Mouse (Mus musculus) brain, embryonic 14.5 days (tissue): ENCODE measurements around the gene Mgl2. TPM values are rescaled to one million over a fixed set of nuclear protein-coding genes. Genes with fewer than 3 reads are reported as not detected.
"Not testable (repeated sequence)": the region's sequence is repeated elsewhere in the genome, so short reads cannot be mapped to it uniquely, and the experiment has no call there.

ENCODE experiments used
- DNase-seq: peaks from one replicate; pipeline ENCODE4 v3.0.0-alpha.2; 2011; ENCODE audit warnings: low read depth
- CTCF ChIP-seq: fragments of 200-500 bp; IDR thresholded peaks from 2 replicates; pipeline ENCODE4 v1.5.1; 2012; ENCODE audit warnings: inconsistent platforms, mild to moderate bottlenecking, moderate library complexity, borderline replicate concordance; ENCODE audit not compliant: insufficient read depth, insufficient read length; ENCODE audit errors: extremely low read depth
- POLR2A ChIP-seq: fragments of 200-500 bp; IDR thresholded peaks from 2 replicates; pipeline ENCODE4 v1.6.1; 2012; ENCODE audit warnings: mild to moderate bottlenecking, inconsistent platforms, borderline replicate concordance; ENCODE audit not compliant: poor library complexity, insufficient read depth, insufficient read length, severe bottlenecking; ENCODE audit errors: extremely low read depth
- polyA plus RNA-seq: library from polyadenylated mRNA; depleted of rRNA; stranded (reverse); fragments of >200 nt; gene quantifications from 2 replicates; pipeline ENCODE4 v1.2.3, GENCODE M21; 2012

Mgl2 gene
- polyA plus RNA-seq, 1 experiment: 0.33 TPM

DNA sequence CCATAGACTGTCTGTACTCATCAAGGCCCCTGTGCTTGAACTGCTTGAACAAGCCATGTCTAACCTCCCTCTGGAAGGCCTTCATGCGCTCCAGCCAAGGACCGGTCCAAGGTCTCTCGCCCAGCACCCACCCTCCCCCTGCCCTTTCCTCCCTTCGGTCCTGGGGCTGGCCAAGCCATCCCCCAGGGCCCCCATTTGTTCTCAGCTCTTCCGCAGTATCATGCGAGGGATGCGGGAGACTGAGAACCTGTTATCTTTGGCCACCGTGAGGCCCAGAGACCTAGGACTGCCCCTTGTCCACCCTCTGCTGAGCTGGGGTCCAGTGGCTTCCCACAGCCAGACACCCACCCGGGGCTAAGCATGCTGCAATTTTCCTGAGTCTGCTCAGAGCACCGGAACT is 9.0 kb downstream of the Mgl2 start:
- DNase-seq: no peak
- TF ChIP-seq POLR2A (no peak), CTCF (no peak)

DNA sequence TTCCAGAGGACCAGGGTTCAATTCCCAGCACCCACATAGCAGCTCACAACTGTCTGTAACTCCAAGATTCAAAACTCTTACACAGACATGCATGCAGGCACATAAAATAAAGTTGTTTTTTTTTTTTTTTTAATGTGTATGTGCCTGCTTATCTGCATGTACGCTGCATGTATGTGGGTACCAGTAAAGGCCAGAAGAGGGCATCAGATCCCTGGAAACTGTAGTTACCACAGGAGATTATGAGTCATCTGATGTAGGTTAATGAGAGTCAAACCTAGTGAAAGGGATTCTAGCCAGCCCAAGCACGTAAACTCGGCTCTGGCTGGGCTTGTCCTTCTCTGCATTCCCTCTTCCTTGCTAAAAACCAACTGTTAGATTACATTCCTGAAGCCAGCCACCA is 20.9 kb downstream of the Mgl2 start:
- TF ChIP-seq POLR2A (no peak), CTCF (no peak)
- peak; percentile 2 for DNase-seq

DNA sequence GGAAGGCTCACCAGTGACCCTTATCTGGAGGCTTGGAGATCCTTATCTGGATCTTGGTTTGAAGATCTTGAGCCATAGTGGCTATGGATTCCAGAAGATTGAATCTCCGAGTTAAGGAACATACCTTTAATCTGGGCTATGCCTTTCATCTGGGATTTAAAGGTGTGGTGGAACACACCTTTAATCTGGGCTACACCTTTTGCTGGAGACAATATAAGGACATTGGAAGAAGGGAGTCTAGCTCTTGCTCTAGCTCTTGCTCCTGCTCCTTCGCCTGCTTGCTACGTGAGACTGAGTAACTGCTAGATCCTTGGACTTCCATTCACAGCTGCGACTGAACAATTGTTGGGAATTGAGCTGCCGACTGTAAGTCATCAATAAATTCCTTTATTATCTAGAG is 25.8 kb downstream of the Mgl2 start, which contains the start of gene Clec10a:
Gene Clec10a, plus strand, starts transcription at position 301 of the 400 bp plus-strand sequence.
- DNase-seq: not testable (repeated sequence)

DNA sequence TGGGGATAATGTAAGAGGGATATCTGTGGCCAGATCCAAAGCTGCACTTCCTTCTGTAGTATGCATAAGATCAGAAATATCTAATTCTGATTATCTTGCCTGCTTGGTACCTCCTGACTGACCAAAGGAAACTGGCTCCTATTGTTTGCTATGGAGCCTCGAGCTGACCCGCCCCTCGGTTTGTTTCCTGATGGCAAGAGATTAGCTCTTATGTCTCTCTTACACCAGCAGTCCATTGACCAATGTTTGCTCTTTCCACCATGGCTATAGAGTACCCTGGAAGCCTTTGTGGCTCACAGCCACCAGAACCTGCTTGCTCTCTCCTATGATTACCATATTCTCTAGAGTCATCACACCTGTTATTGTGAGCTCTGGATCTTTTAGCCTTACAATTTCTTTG is 32.2 kb downstream of the Mgl2 start:
- TF ChIP-seq POLR2A (no peak), CTCF (no peak)
- no peak for DNase-seq

DNA sequence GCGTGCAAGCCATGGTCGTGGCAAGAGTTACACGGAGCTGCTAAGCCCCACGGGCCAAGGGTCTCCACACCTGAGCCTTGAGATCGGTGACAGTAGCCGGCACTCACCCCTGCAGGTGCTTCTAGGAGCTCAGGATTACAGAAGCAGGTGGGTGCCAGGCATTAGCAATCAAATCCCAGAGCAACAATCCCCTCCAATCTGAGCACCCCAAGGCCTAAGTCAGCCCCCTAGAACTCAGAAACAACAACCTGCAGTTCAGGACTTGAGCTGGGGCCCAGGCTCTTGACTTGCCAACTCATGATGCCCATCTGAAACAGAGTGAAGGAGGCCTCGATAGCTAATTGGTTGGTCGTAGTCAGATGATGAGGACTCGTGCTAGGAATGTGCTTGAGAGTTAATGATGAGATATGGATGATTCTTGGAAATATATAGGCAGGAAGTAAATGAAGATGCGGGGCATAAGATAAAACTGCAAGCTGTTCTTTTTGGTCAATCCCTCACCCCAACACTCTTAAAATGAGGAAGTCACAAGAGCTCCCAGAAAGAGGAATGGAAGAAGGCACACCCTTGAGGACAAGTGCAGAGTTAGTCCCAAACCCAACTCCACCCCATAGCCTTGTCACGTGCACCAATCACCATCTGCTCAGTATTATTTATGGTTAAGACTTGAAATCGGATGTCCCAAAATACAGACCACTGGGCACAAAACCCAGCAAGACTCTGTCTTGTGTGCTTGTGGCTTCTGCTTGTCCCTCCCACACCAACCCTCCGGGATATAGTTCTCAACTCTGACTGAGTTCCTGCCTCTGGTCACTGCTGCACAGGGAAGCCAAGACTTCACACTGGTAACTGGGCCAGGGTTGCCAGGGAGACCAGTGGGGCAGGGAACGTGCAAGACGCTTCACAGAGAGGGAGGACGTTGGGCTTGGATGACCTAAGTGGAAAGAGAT is 36.1 kb downstream of the Mgl2 start:
- TF ChIP-seq CTCF: no peak
- no peak for TF ChIP-seq POLR2A

DNA sequence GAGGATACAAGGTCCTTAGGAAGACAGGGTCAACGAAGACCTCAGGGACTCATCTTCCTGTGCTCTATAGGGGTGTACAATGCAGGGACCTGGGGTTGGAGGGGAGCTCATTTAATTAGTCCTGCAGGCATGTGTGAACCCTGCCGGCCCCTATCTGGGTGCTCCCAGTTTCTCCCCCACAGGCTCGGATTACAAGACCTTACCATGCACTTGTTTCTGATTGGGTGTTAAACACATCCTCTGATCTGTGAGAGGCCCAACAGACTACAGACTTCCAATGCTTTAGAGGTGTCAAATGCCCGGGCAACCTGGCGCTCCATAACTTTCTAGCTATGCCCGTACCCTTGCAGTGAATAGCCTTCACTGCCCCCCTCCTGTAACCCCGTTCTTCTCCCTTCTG is 38.0 kb downstream of the Mgl2 start:
- DNase-seq: no peak

More for the DNA sequence above, 36.1 kb downstream of the Mgl2 start:
- DNase-seq: peak; percentile 5

DNA sequence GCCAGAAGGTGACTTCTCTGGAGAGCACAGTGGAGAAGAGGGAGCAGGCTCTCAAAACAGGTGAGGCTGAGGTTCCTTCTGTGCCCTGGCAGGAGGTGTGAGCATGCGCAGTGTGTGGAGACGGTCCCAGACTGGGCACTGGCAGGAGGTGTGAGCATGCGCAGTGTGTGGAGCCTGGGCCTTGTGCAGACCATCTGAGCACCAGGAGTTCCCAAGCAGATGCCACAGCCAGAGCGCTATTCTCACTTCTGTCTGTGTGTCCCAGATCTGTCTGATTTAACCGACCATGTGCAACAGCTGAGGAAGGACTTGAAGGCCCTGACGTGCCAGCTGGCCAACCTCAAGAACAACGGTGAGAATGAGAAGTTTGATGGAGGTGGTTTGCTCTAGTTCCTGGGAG is 39.3 kb downstream of the Mgl2 start:
- DNase-seq: not testable (repeated sequence)

More for the DNA sequence above, 38.0 kb downstream of the Mgl2 start:
- TF ChIP-seq POLR2A (no peak), CTCF (no peak)

DNA sequence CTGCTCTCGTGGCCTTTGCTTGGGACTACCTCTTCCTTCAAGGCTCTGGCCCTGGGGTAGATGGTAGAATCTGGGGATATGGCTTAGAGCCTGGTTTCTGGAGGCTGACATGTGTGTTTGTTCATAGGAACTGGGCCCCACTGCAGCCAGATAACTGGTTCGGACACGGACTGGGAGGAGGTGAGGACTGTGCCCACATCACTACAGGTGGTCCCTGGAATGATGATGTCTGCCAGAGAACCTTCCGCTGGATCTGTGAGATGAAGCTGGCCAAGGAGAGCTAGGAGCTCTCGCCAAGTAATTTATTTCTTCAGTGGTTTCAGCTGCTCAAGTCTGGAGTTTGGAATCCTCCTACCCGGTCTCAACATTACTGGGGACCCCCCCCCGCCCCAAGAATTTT is 40.2 kb downstream of the Mgl2 start:
- DNase-seq: no peak
- TF ChIP-seq CTCF: no peak
- no peak for TF ChIP-seq POLR2A

DNA sequence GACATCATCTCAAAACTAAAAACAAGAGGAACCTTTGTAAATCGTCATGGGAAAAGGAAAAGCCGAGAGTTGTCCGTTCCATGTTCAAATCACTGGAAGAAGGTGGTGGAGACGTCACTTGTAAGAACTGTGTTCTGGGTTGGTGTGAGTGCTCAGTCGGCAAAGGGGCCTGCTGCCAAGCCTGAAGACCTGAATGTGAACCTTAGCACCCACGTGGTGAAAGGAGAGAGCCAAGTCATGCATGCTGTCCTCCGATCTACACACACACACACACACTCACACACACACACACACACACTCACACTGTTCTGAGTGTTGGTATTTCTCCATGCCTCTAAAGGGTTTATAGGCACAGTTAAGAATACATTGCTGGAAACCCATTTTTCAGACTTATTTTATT is 41.1 kb downstream of the Mgl2 start:
- TF ChIP-seq CTCF (no peak), POLR2A (no peak)

DNA sequence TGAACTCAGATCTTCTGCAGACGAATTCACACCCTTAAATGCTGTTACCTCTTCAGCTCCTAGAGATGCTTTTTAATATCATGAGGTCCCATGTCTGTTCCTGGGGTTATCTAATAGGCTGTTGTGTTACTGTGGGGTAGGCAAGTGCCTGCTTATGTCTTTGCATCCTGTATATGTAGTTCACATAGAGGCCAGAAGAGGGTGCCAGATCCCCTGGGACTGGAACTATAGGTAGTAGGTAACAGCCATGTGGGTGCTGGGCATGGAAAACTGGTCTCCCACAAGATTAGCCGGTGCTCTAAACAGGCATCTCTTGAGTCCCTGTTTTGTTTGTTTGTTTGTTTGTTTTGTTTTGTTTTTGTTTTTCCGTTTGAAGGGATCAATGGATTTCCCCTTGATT is 41.7 kb downstream of the Mgl2 start:
- TF ChIP-seq POLR2A (no peak), CTCF (peak; percentile 15; the same call in 1 of the 2 replicates)
- DNase-seq: peak; percentile 8

More for the DNA sequence above, 41.1 kb downstream of the Mgl2 start:
- DNase-seq: no peak

DNA sequence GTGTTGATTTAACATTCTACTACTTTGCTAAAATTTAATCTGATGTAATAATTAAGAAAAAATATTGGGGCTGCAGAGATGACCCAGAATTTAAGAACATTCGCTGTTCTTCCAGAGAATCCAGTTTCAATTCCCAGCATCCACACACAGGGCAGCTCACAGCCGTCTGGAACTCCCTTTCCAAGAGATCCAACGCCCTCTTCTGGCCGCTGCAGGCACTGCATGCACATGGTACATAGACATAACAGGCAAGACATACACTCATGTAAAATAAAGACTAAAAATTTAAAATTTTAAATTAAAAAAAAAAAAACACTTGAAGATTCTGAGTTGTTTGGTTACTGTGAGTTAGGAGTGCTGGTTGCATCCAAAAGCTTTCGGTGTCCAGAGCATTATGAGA is 42.2 kb downstream of the Mgl2 start:
- TF ChIP-seq CTCF (peak; percentile 30; the same call in 1 of the 2 replicates), POLR2A (no peak)
- no peak for DNase-seq

DNA sequence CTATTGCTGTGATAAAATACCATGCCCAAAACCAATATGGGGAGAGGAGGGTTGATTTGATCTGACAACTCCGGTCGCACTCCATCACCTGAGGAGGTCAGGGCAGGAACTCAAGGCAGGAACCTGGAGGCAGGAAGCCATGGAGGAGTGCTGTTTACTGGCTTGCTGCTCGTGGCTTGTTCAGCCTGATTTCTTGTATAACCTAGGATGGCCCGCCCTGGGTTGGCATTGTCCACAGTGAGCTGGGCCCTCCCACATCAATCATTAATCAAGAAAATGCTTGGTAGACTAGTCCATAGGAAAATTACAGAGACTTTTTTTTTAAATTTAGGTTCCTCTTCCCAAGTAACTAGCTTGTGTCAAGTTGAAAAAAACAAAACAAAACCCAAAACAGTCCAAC is 44.4 kb downstream of the Mgl2 start:
- DNase-seq: no peak
- TF ChIP-seq POLR2A (no peak), CTCF (no peak)

DNA sequence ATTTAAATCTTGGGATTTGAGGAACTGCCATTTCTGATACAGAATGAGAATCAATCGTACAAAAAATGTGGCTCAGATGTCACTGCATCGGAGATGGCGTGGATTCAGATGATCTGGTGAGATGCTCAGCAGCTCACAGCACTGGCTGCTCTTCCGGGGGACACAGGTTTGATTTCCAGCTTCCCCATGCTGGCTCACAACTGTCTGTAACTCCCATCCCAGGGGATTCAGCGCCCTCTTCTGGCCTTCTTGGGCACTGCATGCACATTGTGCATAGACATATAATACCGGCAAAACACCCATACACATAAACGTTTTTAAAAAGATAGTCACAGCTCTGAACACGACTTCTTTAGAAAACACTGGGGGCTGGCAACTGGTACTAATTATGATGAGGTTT is 47.5 kb downstream of the Mgl2 start:
- DNase-seq: no peak
- TF ChIP-seq CTCF (peak; percentile 42; the same call in 1 of the 2 replicates), POLR2A (no peak)

DNA sequence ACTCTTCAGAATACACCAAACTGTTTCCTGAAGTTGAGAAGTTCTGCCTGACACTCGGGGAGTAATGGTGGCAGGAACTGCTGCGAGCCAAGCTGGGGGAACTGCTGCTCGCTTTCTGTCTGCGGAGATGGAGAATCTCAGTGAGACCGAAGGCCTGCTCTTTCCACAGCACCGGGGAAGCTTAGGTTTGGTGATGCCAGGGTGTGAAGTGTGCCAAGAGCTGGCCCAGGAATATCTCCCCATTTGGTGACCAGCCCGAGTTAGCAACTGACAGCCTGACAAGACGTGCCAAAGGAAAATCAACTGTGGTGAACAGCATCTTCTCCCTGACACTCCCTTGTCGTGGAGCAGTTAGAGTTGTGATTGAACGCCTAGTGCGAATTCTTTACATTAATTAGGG is 48.2 kb downstream of the Mgl2 start:
- no peak for DNase-seq
- TF ChIP-seq POLR2A: no peak
- TF ChIP-seq CTCF: no peak
